Mouse (Mus musculus) liver, embryonic 14.5 days (tissue): Measurements from ENCODE around the gene Scg2.

Experiments
- CTCF ChIP-seq: IDR thresholded peaks from 2 replicates; pipeline ENCODE4 v1.5.1; 2016; ENCODE audit warnings: antibody characterized with exemption, low read depth, control low read depth
- EP300 ChIP-seq: IDR thresholded peaks from 2 replicates; pipeline ENCODE4 v1.6.1; 2016; ENCODE audit warnings: antibody characterized with exemption, low read depth

DNA sequence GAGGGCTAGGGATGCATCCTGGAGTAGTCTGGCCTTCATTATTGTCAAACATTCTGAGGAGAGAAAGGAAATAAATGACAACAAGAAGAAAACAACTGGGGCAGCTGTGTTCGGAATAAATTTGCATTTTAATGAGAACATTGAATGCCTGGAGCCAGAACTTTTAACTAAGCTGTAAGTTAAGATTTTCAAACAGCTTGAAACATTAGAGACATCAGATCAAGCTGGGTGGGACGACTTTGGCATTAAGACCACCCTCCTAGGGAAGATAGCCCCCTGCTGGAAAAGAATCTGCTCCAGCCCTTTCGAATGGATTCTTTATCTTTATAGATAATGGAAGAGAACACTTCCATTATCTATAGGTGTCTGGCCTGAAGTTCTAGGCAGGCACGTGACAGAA is 14.2 kb upstream of the Scg2 start:
- TF ChIP-seq EP300: no peak
- TF ChIP-seq CTCF: no peak
